Mouse (Mus musculus) left cerebral cortex, postnatal 25 days (tissue): Measurements from ENCODE around the gene Cd244a. TPM values are rescaled to one million over a fixed set of nuclear protein-coding genes. Genes with fewer than 3 reads are reported as not detected.

Experiments
- DNase-seq, 2 experiments: peaks; one replicate each; pipeline ENCODE4 v3.0.0; 2022; ENCODE audit warnings: low spot score in 2 of 2, mixed read lengths in 1 of 2
- intact Hi-C: fragments of 180-260 bp; cut with DNase I; formaldehyde crosslinking; loops from one replicate; pipeline ENCODE4 v1.15.1; 2025
- total RNA-seq, 2 experiments: library from RNA; stranded (reverse); gene quantifications; 2 replicates each; pipeline ENCODE4 v1.2.3; 2021

Cd244a gene
- not detected for total RNA-seq

GRCm38 (mm10) chr1:171558898-171559297, at the start of gene Cd244a:
Gene Cd244a (plus strand): TSS chr1:171559193.
- intact Hi-C loops, result loop anchor here (2.0 kb wide), 1 partner anchor 192 kb away; no protein-coding TSS in a partner anchor
- peak in 1 of 2 experiments; percentile 9 for DNase-seq

- DNase-seq, result no peak
- intact Hi-C loops, result no loop called here
Observed at GRCm38 (mm10) chr1:171513234-171513633, 45.8 kb upstream of the Cd244a start.

GRCm38 (mm10) chr1:171513760-171514159, 45.2 kb upstream of the Cd244a start:
- intact Hi-C loops, result no loop called here
- DNase-seq, result no peak

GRCm38 (mm10) chr1:171515039-171515438, 44.0 kb upstream of the Cd244a start:
- intact Hi-C loops, result no loop called here
- DNase-seq, result no peak

GRCm38 (mm10) chr1:171515557-171515956, 43.4 kb upstream of the Cd244a start:
- DNase-seq, result no peak
- intact Hi-C loops, result no loop called here

- DNase-seq, result no peak
- intact Hi-C loops, result no loop called here
Observed at GRCm38 (mm10) chr1:171531367-171531766, 27.6 kb upstream of the Cd244a start.

- DNase-seq, result no peak
- intact Hi-C loops, result no loop called here
Observed at GRCm38 (mm10) chr1:171532830-171533229, 26.2 kb upstream of the Cd244a start.

- DNase-seq, result no peak
Observed at GRCm38 (mm10) chr1:171534557-171534956, 24.4 kb upstream of the Cd244a start.

GRCm38 (mm10) chr1:171535194-171535593, 23.8 kb upstream of the Cd244a start, which contains the start of gene Itln1:
Gene Itln1 (minus strand): TSS chr1:171535294.
- intact Hi-C loops, result no loop called here
- no peak for DNase-seq

More at GRCm38 (mm10) chr1:171534557-171534956, 24.4 kb upstream of the Cd244a start:
- intact Hi-C loops, result no loop called here

GRCm38 (mm10) chr1:171540694-171541093, 18.3 kb upstream of the Cd244a start:
- no peak for DNase-seq
- intact Hi-C loops, result loop anchor here (5.0 kb wide), 1 partner anchor 37 kb away; no protein-coding TSS in a partner anchor

GRCm38 (mm10) chr1:171551326-171551725, 7.7 kb upstream of the Cd244a start:
- DNase-seq, result no peak
- intact Hi-C loops, result no loop called here

- intact Hi-C loops, result no loop called here
- no peak for DNase-seq
Observed at GRCm38 (mm10) chr1:171552230-171552629, 6.8 kb upstream of the Cd244a start.

GRCm38 (mm10) chr1:171553359-171554341, 5.3 kb upstream of the Cd244a start:
- intact Hi-C loops, result no loop called here
- no peak for DNase-seq

- no peak for DNase-seq
- intact Hi-C loops, result no loop called here
Observed at GRCm38 (mm10) chr1:171556366-171556765, 2.6 kb upstream of the Cd244a start.

GRCm38 (mm10) chr1:171558407-171558806, 586 bp upstream of the Cd244a start:
- no peak for DNase-seq
- intact Hi-C loops, result loop anchor here (2.0 kb wide), 1 partner anchor 192 kb away; no protein-coding TSS in a partner anchor

GRCm38 (mm10) chr1:171560262-171560661, 1.3 kb downstream of the Cd244a start:
- intact Hi-C loops, result no loop called here
- DNase-seq, result no peak

- no peak for DNase-seq
- intact Hi-C loops, result no loop called here
Observed at GRCm38 (mm10) chr1:171561200-171561599, 2.2 kb downstream of the Cd244a start.

- intact Hi-C loops, result no loop called here
- no peak for DNase-seq
Observed at GRCm38 (mm10) chr1:171561639-171562225, 2.7 kb downstream of the Cd244a start.

GRCm38 (mm10) chr1:171563042-171563441, 4.0 kb downstream of the Cd244a start:
- intact Hi-C loops, result no loop called here
- no peak for DNase-seq

- DNase-seq, result no peak
- intact Hi-C loops, result no loop called here
Observed at GRCm38 (mm10) chr1:171564247-171564646, 5.3 kb downstream of the Cd244a start.
